Mouse (Mus musculus): Measurements from ENCODE around the gene Gnai2. TPM values are rescaled to one million over a fixed set of nuclear protein-coding genes. Genes with fewer than 3 reads are reported as not detected.
"Not testable (repeated sequence)": the region's sequence is repeated elsewhere in the genome, so short reads cannot be mapped to it uniquely, and the experiment has no call there.

The Gnai2 gene
- polyA plus RNA-seq, 1 experiment from 2014 or later, result 334 TPM

DNA sequence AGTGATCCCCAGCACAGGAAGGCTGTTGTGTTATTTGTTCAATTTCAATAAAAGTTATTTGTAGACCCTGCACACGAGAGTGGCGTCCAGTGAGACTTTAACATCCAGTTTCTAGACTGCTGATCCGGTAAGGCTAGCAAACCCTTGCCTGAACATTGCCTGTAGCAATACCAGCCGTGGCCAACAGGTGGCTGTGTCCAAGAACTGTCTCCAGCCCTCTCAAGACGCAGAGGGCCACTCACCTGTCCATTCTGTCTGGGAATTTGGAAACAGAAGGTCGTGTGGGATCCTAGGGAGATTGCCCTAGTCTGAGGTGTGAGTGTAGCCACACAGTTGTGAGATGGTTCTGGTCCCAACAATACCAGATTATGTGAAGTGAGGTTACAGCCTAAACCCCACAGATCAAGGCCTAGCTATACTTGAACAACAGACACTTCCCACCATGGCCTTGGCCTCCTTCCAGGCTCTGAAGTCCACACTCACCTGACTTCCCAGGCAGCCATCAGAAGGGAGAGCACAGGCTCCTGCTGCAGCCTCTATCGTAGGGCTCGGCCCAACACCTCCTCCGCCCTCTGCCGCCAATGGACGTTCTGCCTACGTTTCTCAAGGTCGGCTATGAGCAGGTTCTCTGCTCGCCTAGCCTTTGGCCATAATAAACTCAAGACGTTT is 69.0 kb downstream of the Gnai2 start:
- Histone ChIP-seq H3K27me3 (replicated peaks) (no peaks in the 10 kb centered on the region), H3K4me1 (replicated peaks) (peaks cover 46% of the 10 kb centered on the region), H3K4me2 (replicated peaks) (no peak overlapping the region; the same call in 1 of the 2 replicates), H3K9ac (no peak overlapping the region), H3K9me3 (no peaks in the 10 kb centered on the region), H3K27ac (peak overlapping the region; percentile 83), H3K36me3 (peaks cover 14% of the 10 kb centered on the region), H3K4me3 (replicated peaks) (no peak overlapping the region)
- no peak for ATAC-seq
- WGBS, result 51% methylated on average over 15 of the region's 15 CpGs

DNA sequence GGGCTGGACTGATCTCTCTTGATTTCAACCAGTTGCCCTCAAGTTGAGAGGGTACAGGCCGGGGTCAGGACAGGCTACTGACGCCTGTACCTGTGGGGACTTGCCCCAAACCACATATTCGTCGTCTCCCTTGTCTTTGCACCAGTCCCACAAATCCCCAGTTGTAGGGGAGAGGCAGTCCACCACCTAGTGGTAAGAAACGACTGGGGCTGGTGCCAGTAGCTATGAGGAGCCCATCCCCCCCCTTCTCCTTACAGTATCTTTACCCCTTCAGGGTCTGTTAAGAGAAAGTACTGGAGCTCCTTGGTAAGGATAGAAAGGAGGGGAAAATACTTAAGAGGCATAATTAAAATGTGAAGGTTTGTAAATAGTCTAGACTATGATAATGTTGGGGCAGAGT is 69.6 kb downstream of the Gnai2 start:
- not testable (repeated sequence) for H3K9me3 ChIP-seq; H3K27me3 ChIP-seq (replicated peaks); H3K27ac ChIP-seq; ATAC-seq; H3K9ac ChIP-seq; H3K4me3 ChIP-seq (replicated peaks)
- H3K4me2 ChIP-seq (replicated peaks), result 0 out of 2 replicates have a peak overlapping the region, but pooled peaks have one; percentile 1
- peaks cover 41% of the 10 kb centered on the region for H3K4me1 ChIP-seq (replicated peaks)
- H3K36me3 ChIP-seq, result peaks cover 17% of the 10 kb centered on the region
- 50% methylated on average over 5 of the region's 5 CpGs for WGBS

Other genes starting within 250 kb of the Gnai2 start
- 0.29 and 0.34 TPM in 2 replicates for gene Cacna2d2, start 235.8 kb downstream of the Gnai2 start, polyA plus RNA-seq (2015; fragmentation: Nextera tagmentation; extraction: Ambion mirVana)
- gene Tmem115, start 101.4 kb downstream of the Gnai2 start, polyA plus RNA-seq (2015; fragmentation: Nextera tagmentation; extraction: Ambion mirVana), result 42.2 and 43.0 TPM in 2 replicates
- gene Cyb561d2, start 93.2 kb downstream of the Gnai2 start, polyA plus RNA-seq (2015; fragmentation: Nextera tagmentation; extraction: Ambion mirVana), result 31.2 and 35.8 TPM in 2 replicates
- 33.9 and 36.9 TPM in 2 replicates for gene Nprl2, start 93.1 kb downstream of the Gnai2 start, polyA plus RNA-seq (2015; fragmentation: Nextera tagmentation; extraction: Ambion mirVana)
- gene Zmynd10, start 88.1 kb downstream of the Gnai2 start, polyA plus RNA-seq (2015; fragmentation: Nextera tagmentation; extraction: Ambion mirVana), result 0.67 and 0.68 TPM in 2 replicates
- 51.7 and 52.7 TPM in 2 replicates for gene Rassf1, start 83.8 kb downstream of the Gnai2 start, polyA plus RNA-seq (2015; fragmentation: Nextera tagmentation; extraction: Ambion mirVana)
- 44.2 and 45.0 TPM in 2 replicates for gene Tusc2, start 72.1 kb downstream of the Gnai2 start, polyA plus RNA-seq (2015; fragmentation: Nextera tagmentation; extraction: Ambion mirVana)
- gene Hyal2, start 67.4 kb downstream of the Gnai2 start, polyA plus RNA-seq (2015; fragmentation: Nextera tagmentation; extraction: Ambion mirVana), result 81.0 and 87.9 TPM in 2 replicates
- 5.9 and 7.4 TPM in 2 replicates for gene Hyal1, start 58.4 kb downstream of the Gnai2 start, polyA plus RNA-seq (2015; fragmentation: Nextera tagmentation; extraction: Ambion mirVana)
- gene Naa80, start 56.5 kb downstream of the Gnai2 start, polyA plus RNA-seq (2015; fragmentation: Nextera tagmentation; extraction: Ambion mirVana), result 15.1 and 19.1 TPM in 2 replicates
- 0.74 and 0.97 TPM in 2 replicates for gene Hyal3, start 54.5 kb downstream of the Gnai2 start, polyA plus RNA-seq (2015; fragmentation: Nextera tagmentation; extraction: Ambion mirVana)
- 66.4 and 81.9 TPM in 2 replicates for gene Ifrd2, start 47.7 kb downstream of the Gnai2 start, polyA plus RNA-seq (2015; fragmentation: Nextera tagmentation; extraction: Ambion mirVana)
- 34.7 and 37.5 TPM in 2 replicates for gene Sema3b, start 26.1 kb downstream of the Gnai2 start, polyA plus RNA-seq (2015; fragmentation: Nextera tagmentation; extraction: Ambion mirVana)
- 8.4 and 16.0 TPM in 2 replicates for gene Slc38a3, start 34.2 kb upstream of the Gnai2 start, polyA plus RNA-seq (2015; fragmentation: Nextera tagmentation; extraction: Ambion mirVana)
- gene Gnat1, start 44.3 kb upstream of the Gnai2 start, polyA plus RNA-seq (2015; fragmentation: Nextera tagmentation; extraction: Ambion mirVana), result 0.82 and 1.9 TPM in 2 replicates
- 8.9 and 11.2 TPM in 2 replicates for gene Sema3f, start 75.1 kb upstream of the Gnai2 start, polyA plus RNA-seq (2015; fragmentation: Nextera tagmentation; extraction: Ambion mirVana)
- gene Rbm5, start 135.6 kb upstream of the Gnai2 start, polyA plus RNA-seq (2015; fragmentation: Nextera tagmentation; extraction: Ambion mirVana), result 153 and 154 TPM in 2 replicates
- gene Rbm6, start 237.9 kb upstream of the Gnai2 start, polyA plus RNA-seq (2015; fragmentation: Nextera tagmentation; extraction: Ambion mirVana), result 67.2 and 70.5 TPM in 2 replicates